Mouse (Mus musculus) forebrain, embryonic 12.5 days (tissue): ENCODE measurements around the gene Stac3. TPM values are rescaled to one million over a fixed set of nuclear protein-coding genes. Genes with fewer than 3 reads are reported as not detected.

Experiments used
- ATAC-seq: fragments of 200-750 bp; cut with Nextera tagmentation; 2 replicates; pipeline ENCODE4 v1.8.0; 2017; ENCODE audit warnings: moderate TSS enrichment; ENCODE audit not compliant: low FRiP score
- H3K27ac ChIP-seq: fragments of 300-500 bp; sonication (generic); 2 replicates; pipeline ENCODE4 v1.5.1; 2016; ENCODE audit warnings: mild to moderate bottlenecking
- H3K27me3 ChIP-seq: fragments of 300-500 bp; sonication (generic); 2 replicates; pipeline ENCODE4 v1.6.1; 2016; ENCODE audit warnings: mild to moderate bottlenecking
- H3K36me3 ChIP-seq: fragments of 300-500 bp; sonication (generic); replicated peaks from 2 replicates; pipeline ENCODE4 v1.6.1; 2016; ENCODE audit warnings: mild to moderate bottlenecking
- H3K4me1 ChIP-seq: fragments of 300-500 bp; sonication (generic); 2 replicates; pipeline ENCODE4 v1.6.1; 2016
- H3K4me2 ChIP-seq: fragments of 300-500 bp; sonication (generic); 2 replicates; pipeline ENCODE4 v1.6.1; 2016; ENCODE audit warnings: mild to moderate bottlenecking, moderate library complexity
- H3K4me3 ChIP-seq: fragments of 300-500 bp; sonication (generic); replicated peaks from 2 replicates; pipeline ENCODE4 v1.5.1; 2016; ENCODE audit warnings: mild to moderate bottlenecking
- H3K9ac ChIP-seq: fragments of 300-500 bp; sonication (generic); 2 replicates; pipeline ENCODE4 v1.6.1; 2016; ENCODE audit warnings: mild to moderate bottlenecking
- H3K9me3 ChIP-seq: fragments of 300-500 bp; sonication (generic); 2 replicates; pipeline ENCODE4 v1.6.1; 2016
- WGBS: fragments of 180-500 bp; shearing (Covaris S2); methylation state at CpG from one replicate; pipeline ENCODE4 v1.1.7; 2016; 5-methylcytosine and 5-hydroxymethylcytosine counted together
- polyA plus RNA-seq: library from polyadenylated mRNA; unstranded; fragments of >200 nt; fragmentation: Nextera tagmentation; extraction: Ambion mirVana; gene quantifications from 2 replicates; pipeline ENCODE4 v1.2.1, GENCODE M21; 2016

Stac3 gene
- 1.2 and 1.8 TPM in 2 replicates for polyA plus RNA-seq

- Histone ChIP-seq H3K4me1 (no peaks in the 10 kb centered on the region), H3K27me3 (0 out of 2 replicates have a peak, but pooled peaks cover 2% of the 10 kb centered on the region), H3K27ac (no peak within 1 kb of the TSS), H3K9me3 (no peaks in the 10 kb centered on the region), H3K36me3 (peaks cover 38% of the 10 kb centered on the region), H3K4me3 (no peak within 1 kb of the TSS), H3K9ac (no peak within 1 kb of the TSS), H3K4me2 (no peak within 1 kb of the TSS)
- ATAC-seq, result no peak
- WGBS, result 79% methylated on average over 13 of the region's 13 CpGs
These were observed at the start of gene Stac3 for GRCm38 (mm10) chr10:127500894-127501893. Gene Stac3, plus strand, starts transcription at chr10:127501686.

GRCm38 (mm10) chr10:127453701-127454100 lies 47.8 kb upstream of the Stac3 start:
- no peak overlapping the region for H3K27ac ChIP-seq
- 90% methylated on average over 1 of the region's 1 CpGs for WGBS
- H3K27me3 ChIP-seq, result no peaks in the 10 kb centered on the region
- H3K9me3 ChIP-seq, result no peaks in the 10 kb centered on the region
- H3K4me1 ChIP-seq, result no peaks in the 10 kb centered on the region
- no peak overlapping the region for H3K4me3 ChIP-seq
- peaks cover 64% of the 10 kb centered on the region for H3K36me3 ChIP-seq
- no peak overlapping the region for H3K9ac ChIP-seq
- ATAC-seq, result no peak
- H3K4me2 ChIP-seq, result no peak overlapping the region

- ATAC-seq, result no peak
- WGBS, result 71% methylated on average over 5 of the region's 5 CpGs
- H3K36me3 ChIP-seq, result peaks cover 76% of the 10 kb centered on the region
- H3K4me1 ChIP-seq, result no peaks in the 10 kb centered on the region
- H3K4me2 ChIP-seq, result no peak overlapping the region
- H3K4me3 ChIP-seq, result no peak overlapping the region
- H3K27me3 ChIP-seq, result no peaks in the 10 kb centered on the region
- H3K9me3 ChIP-seq, result no peaks in the 10 kb centered on the region
- no peak overlapping the region for H3K9ac ChIP-seq
- H3K27ac ChIP-seq, result no peak overlapping the region
These were observed 38.9 kb upstream of the Stac3 start for GRCm38 (mm10) chr10:127462411-127463096.

DNA sequence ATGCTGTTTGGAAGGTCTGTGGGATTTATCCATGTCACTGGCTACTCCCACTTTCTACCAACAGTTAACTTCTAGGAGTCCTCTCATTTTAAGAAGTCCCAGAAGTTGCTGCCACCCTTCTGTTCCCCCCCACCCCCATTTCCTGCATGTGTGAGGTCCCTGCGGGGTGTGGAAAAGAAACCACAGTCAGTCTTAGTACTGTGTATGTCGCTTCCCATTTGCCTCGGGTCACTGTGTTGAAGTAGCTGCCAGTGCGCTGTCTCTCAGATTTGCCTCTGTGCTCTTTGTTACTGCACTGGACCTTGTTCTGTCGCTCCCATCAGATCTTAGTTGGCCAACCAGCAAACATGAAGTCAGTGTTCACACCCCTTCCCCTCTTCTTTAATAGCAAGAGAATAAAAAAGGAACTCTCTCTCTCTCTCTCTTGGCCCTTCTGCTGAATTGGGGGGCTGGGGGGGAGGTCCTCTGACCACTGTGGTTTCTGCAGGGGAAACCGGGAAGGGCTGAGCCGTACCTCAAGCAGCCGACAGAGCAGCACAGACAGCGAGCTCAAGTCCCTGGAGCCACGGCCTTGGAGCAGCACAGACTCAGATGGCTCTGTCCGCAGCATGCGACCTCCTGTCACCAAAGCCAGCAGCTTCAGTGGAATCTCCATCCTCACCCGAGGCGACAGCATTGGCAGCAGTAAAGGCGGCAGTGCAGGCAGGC lies 30.1 kb upstream of the Stac3 start:
- no peak overlapping the region for H3K9ac ChIP-seq
- WGBS, result 77% methylated on average over 15 of the region's 15 CpGs
- no peaks in the 10 kb centered on the region for H3K4me1 ChIP-seq
- no peak overlapping the region for H3K27ac ChIP-seq
- no peaks in the 10 kb centered on the region for H3K9me3 ChIP-seq
- no peak for ATAC-seq
- no peaks in the 10 kb centered on the region for H3K27me3 ChIP-seq
- no peak overlapping the region for H3K4me3 ChIP-seq
- H3K4me2 ChIP-seq, result no peak overlapping the region
- H3K36me3 ChIP-seq, result peaks cover 35% of the 10 kb centered on the region

- Histone ChIP-seq H3K4me2 (no peak overlapping the region), H3K27ac (no peak overlapping the region), H3K4me1 (no peaks in the 10 kb centered on the region), H3K9me3 (no peaks in the 10 kb centered on the region), H3K4me3 (no peak overlapping the region), H3K9ac (no peak overlapping the region), H3K36me3 (peaks cover 45% of the 10 kb centered on the region), H3K27me3 (no peaks in the 10 kb centered on the region)
- WGBS, result 86% methylated on average over 9 of the region's 9 CpGs
- ATAC-seq, result no peak
These were observed 28.8 kb upstream of the Stac3 start for GRCm38 (mm10) chr10:127472722-127473121.

DNA sequence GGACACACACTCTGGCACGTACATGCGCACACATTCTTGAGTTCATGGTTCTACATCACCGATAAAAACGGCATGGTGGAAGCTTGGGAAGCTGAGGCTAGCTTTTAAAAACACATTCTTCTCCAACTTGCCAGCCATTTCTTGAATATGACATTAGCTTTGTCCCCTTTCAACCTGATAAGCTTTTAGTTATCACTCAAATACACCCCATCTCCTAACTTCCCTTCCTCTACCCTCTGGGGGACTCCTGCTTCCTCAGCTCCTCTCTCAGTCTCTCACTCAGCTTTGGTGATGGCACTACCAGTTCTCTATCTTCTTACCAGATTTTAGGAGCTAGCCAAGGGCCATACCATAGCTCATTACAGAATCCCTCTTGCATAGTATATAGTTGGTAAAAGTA lies 26.3 kb upstream of the Stac3 start:
- Histone ChIP-seq H3K36me3 (peaks cover 39% of the 10 kb centered on the region), H3K4me1 (no peaks in the 10 kb centered on the region), H3K27ac (no peak overlapping the region), H3K27me3 (no peaks in the 10 kb centered on the region), H3K4me2 (no peak overlapping the region), H3K9ac (no peak overlapping the region), H3K9me3 (no peaks in the 10 kb centered on the region), H3K4me3 (no peak overlapping the region)
- WGBS, result 94% methylated on average over 4 of the region's 4 CpGs
- no peak for ATAC-seq

DNA sequence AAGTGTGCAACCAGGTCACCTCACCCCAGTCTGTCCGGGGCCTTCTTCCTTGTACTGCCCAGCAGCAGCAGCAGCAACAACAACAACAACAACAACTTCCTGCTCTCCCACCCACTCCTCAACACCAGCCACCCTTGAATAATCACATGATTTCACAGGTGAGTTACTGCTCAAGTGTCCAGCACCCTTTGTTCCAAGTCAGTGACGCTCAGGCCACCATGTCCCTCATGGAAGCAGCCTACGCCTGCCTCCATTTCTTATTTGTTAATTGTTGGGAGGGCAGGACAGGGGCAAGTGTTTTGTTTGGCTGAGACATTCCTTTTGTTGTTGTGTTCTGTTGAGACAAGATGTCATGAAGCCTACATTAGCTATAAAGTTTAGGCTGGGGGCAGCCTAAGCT lies 24.9 kb upstream of the Stac3 start:
- peaks cover 46% of the 10 kb centered on the region for H3K36me3 ChIP-seq

GRCm38 (mm10) chr10:127477301-127477700 lies 24.2 kb upstream of the Stac3 start:
- Histone ChIP-seq H3K4me1 (no peaks in the 10 kb centered on the region), H3K9me3 (no peaks in the 10 kb centered on the region), H3K9ac (no peak overlapping the region), H3K4me2 (no peak overlapping the region), H3K27ac (no peak overlapping the region), H3K4me3 (no peak overlapping the region), H3K36me3 (peaks cover 45% of the 10 kb centered on the region), H3K27me3 (no peaks in the 10 kb centered on the region)
- WGBS, result 93% methylated on average over 7 of the region's 7 CpGs
- no peak for ATAC-seq

More for the DNA sequence above, 24.9 kb upstream of the Stac3 start:
- Histone ChIP-seq H3K4me2 (no peak overlapping the region), H3K4me3 (no peak overlapping the region), H3K4me1 (no peaks in the 10 kb centered on the region), H3K9me3 (no peaks in the 10 kb centered on the region), H3K27ac (no peak overlapping the region), H3K9ac (no peak overlapping the region), H3K27me3 (no peaks in the 10 kb centered on the region)
- no peak for ATAC-seq
- 90% methylated on average over 3 of the region's 3 CpGs for WGBS

DNA sequence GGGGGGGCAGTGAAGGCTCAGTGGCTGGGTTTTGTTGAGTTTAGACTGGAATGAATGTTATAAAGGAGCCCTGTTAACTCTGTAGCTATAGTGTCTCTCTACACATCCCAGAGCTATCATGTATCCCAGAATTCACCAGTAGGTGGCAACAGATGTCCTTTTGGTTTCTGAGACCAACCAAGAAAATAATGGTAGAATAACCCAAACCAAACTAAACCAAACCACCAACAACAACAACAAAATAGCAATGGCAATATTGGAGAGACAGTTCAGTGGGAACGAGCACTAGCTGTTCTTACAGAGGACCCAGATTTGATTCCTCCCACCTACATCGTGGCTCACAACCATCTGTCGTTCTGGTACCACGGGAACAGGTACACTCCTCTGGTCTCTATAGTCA lies 22.4 kb upstream of the Stac3 start:
- H3K9me3 ChIP-seq, result no peaks in the 10 kb centered on the region
- no peak overlapping the region for H3K4me3 ChIP-seq
- no peaks in the 10 kb centered on the region for H3K27me3 ChIP-seq
- peaks cover 46% of the 10 kb centered on the region for H3K36me3 ChIP-seq
- H3K9ac ChIP-seq, result no peak overlapping the region
- no peak for ATAC-seq
- H3K27ac ChIP-seq, result no peak overlapping the region
- H3K4me2 ChIP-seq, result no peak overlapping the region
- 94% methylated on average over 4 of the region's 4 CpGs for WGBS
- H3K4me1 ChIP-seq, result no peaks in the 10 kb centered on the region

DNA sequence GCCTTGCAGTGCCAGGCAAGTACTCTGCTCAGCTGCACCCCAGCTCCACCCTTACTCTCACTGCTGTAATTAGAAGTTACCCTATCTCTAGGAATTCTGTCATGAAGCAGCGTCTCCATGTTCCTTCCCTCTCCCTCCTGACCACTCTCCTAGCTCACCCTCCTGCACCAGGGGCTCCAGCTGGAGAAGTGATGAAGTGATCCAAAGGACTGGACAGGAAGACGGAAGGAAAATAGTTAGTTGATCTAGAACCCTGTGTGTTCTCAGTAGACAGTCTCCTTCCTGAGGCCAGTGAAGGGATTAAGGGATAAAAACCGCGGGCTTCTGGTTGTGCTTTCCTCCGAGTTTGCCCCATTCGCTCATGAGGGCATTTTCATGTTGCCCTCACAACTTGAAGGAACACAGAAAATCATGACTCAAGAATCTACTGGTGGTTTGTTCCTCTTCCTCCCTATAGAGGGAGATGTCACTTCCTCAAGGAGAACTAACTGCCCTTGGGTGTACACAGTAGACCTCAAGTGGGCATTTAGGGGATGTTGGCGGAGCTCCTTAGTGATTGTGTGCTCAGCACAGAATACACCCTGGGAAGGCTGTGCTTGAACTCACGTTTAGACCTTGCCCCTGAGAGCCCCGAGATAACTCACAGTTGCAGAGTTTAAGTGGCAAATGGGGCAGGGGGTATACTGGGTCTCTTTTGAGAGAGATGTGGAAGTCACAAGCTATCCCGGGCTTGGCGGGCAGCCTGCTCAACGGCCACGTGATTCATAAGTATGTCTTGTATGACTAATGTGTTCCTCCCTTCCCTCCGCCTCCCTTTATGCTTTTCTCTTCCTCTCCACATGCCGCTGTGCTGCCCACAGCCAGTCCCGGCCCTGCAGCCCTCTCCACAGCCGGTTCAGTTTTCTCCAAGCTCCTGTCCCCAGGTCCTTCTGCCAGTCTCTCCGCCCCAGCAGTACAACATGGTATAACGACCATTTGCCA lies 20.4 kb upstream of the Stac3 start:
- H3K4me1 ChIP-seq, result no peaks in the 10 kb centered on the region
- peaks cover 55% of the 10 kb centered on the region for H3K36me3 ChIP-seq
- no peak overlapping the region for H3K4me3 ChIP-seq
- H3K9me3 ChIP-seq, result no peaks in the 10 kb centered on the region
- H3K9ac ChIP-seq, result no peak overlapping the region
- no peak overlapping the region for H3K4me2 ChIP-seq
- no peak overlapping the region for H3K27ac ChIP-seq
- 86% methylated on average over 18 of the region's 19 CpGs for WGBS
- H3K27me3 ChIP-seq, result no peaks in the 10 kb centered on the region
- no peak for ATAC-seq

DNA sequence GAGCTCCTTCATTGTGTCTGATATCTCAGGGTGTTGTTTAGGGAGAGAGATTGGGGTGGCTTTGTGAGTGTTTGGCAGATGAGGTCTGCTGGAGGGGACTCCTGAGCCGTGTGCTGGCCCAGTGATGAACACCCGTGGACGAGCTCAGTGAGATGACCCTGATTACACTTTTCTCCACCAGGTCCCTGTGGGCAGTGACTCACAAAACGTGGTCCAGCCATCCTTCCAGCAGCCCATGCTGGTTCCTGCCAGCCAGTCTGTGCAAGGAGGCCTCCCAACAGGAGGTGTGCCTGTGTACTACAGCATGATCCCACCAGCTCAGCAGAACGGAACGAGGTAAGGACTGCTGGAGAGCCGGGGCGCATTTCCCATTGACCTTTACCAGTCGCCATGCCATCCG lies 16.3 kb upstream of the Stac3 start:
- WGBS, result 91% methylated on average over 10 of the region's 10 CpGs
- H3K9me3 ChIP-seq, result no peaks in the 10 kb centered on the region
- H3K36me3 ChIP-seq, result peaks cover 65% of the 10 kb centered on the region

More for the DNA sequence above, 16.3 kb upstream of the Stac3 start:
- H3K4me2 ChIP-seq, result no peak overlapping the region
- no peaks in the 10 kb centered on the region for H3K4me1 ChIP-seq
- H3K9ac ChIP-seq, result no peak overlapping the region
- no peak overlapping the region for H3K27ac ChIP-seq
- no peak overlapping the region for H3K4me3 ChIP-seq
- no peak for ATAC-seq
- H3K27me3 ChIP-seq, result no peaks in the 10 kb centered on the region
